Mouse (Mus musculus): ENCODE results near the gene Gli2.

- TF ChIP-seq CTCF (IDR thresholded peaks at IDR 0.05; ENCODE audit: low read depth, low read length) (no peak), POLR2A (IDR thresholded peaks at IDR 0.05; ENCODE audit: borderline replicate concordance, low read depth, low read length) (no peak)
Observed at GRCm38 (mm10) chr1:118858101-118858500, 195.3 kb downstream of the Gli2 start.
